Mouse (Mus musculus) CD4-positive, CD25-positive, alpha-beta regulatory T cell, adult 2 months (primary cell): Measurements from ENCODE around the gene Cdh15.

Source experiments
- DNase-seq: peaks from one replicate; pipeline ENCODE4 v3.0.0-alpha.2; 2012; ENCODE audit warnings: low read depth, low spot score

Gene Cdh15

DNA sequence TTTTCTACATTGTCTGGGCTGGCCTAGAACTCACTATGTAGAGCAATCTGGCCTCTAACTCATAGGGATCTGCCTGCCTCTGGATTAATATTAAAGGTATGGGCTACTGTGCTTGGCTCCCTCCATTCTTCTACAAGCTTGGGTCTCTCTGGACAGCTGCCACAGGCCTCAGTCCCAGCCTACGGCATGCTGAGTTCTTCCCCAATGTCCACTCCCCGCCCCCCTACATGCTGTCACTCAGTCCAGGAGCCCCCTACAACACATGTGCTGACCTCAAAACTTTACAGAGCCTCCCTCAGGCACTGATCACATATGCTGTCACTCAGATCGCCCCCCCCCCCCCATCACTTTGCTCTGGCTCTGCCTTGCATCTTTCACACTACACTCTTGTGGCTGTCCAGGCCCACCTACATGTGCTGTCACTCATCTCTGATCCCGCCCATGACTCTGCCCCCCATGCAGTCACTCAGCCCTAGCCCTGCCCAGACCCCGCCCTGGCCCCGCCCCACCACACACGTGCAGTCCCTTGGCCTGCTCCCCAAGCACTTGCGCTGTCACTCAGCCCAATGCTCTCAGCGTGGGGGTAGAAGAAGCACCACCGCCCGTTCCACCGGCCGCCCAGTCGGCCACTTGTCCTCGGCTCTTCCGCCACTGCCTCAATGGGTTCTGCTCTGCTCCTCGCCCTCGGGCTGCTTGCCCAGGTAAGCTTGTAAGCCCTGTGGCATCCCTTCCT, at the start of gene Cdh15:
Cdh15 (plus strand) TSS at position 138 of the 733 bp plus-strand sequence.
- peak; percentile 32 for DNase-seq

DNA sequence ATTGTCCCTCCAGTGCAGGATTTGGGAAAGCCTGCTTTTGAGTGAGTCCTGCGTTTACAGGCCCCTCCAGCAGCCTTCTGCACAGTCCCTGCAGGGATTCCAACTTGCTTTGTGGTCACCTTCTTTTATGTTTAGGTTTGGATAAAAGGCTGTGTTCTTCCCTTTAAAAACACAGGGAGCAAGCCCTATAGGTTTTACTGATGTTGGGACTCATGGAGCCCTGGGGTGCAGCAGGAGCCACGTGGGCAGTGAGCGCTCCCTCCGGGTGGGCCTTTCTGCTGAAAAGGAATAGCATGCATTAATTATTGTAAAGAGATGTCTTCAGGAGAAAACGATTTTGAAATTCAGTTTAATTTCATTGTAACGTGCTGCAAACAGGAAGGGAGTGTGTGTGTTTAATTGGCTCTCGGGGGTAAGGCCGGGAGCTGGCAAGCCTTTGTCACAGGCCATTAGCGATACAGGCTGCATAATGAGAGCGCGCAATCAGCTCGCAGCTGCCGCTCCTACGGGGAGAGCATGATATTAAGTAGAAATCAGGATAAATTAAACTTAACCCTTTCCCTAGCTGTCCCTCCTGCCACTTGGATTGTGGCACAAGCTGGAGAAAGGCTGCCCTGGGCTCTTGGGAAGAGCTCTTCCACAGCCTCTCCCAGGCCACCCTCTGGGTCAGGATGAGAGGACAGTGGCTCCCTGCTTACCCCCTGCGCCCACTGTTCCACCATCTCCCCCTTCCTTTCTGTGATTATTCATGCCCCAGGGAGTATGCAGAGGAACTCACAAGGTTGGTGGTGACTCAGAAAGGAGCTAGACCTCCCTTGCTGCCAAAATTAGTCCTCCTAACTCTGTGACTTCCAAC, 43.6 kb upstream of the Cdh15 start:
- DNase-seq: no peak

DNA sequence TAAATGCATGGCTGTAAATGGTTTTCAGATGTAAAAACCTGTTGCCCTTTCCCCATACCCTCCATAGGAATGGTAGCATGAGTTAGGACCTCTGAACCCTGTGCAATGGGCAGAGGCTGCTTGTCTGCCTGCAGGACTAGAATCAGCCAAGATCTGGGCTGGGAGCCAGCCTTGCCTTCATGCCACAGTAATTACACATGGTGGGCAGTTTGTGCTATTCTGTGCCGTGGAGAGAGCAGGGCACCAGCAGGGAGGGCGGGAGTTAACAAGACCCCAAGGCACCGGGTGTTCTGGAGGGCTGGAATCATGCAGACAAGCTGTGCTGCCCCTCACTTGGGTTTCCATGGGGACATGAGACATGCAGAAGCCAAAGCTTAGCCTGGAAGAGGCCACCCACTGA, 42.4 kb upstream of the Cdh15 start:
- DNase-seq: no peak

DNA sequence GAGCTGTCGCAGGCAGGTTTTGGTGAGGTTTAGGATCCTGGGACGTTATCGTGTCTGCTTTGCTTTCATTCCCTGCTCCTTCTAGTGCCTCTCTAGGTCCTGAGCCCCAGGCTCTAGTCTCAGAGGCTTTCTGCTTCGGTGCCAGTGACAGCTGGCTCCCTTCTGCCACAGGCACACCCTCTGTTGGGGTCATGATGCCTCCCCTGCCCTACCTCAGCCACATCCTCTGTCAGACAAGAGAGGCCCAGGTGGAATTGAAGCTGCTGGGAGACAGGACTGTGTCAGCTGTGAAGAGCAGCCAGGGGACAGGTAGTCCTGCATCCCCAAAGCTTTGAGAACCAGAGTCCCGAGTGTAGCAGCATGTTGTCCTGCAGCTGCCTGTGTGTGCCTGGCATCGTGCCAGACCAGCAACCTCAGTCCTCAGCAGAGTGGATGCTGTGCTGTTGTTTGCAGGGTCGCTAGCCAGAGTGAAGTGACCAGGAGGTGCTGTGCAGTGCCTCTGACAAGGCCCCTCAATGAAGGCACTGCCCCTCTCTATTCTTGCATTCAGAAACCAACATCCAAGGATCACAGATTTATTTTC, 40.7 kb upstream of the Cdh15 start:
- no peak for DNase-seq

DNA sequence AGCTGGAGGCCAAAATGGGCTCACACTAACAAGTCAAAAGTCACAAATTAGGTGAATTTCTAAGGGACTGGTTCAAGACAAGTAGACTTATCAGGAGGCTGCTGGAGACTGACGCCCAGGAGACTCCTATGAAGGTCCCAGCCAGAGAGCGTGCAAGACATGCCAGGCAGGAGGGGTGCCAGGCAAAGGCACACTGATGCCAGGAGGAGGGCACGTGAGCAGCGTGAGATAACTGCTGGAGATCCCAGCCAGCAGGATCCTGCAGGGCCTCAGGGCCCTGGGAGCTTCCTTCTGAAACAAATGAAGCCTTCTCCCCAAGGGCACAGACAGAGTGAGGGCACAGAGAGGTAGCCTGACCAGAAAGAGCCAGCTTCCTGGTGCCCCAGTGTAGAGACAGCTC, 39.9 kb upstream of the Cdh15 start:
- no peak for DNase-seq

DNA sequence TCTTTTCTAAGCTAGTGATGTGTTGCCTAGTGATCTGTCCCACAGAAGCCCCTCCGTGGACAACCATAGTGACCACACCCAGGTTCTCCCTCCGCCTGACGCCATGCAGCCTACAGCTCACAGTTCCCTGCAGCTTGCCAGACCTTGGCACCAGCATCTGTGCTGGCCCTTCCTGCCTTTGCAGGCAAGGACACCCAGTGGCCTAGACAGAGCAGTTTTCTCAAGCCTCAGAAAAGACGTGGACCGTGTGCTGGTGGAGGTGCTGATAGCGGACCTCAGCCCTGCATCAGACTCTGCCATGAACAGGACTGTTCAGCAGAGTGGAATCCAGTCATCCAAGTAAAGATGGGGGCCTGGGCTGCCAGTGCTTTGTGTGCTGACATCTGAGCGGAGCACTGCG, 37.4 kb upstream of the Cdh15 start:
- no peak for DNase-seq

DNA sequence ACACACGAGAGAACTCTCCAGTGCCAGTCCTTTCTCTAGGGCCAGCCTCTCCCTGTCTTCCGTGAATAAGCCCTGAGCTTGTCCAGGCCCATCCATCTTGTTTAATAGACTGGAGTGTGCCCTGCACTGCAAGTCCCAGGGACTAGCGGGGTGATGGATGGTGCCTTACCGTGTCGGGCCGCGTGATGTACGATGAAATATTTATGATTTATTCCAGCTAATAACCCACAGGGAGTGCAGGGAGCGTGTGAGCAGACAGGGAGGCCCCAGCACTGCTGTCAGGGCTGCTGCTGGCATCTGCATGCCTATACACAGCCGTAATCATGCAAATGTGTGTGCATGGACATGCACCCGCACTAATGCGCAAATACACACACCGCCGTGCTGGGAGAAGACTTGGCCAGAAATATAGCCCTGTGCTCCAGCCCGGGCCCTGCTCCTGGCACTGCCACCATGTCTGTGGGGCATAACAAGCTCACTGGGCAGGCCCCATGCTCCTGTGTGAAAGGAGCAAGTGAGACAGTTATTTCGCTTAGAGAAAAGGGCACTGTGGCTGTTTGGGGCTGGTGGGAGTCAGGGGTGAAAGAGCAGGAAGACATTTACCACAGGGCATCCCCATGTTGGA, 35.8 kb upstream of the Cdh15 start:
- no peak for DNase-seq

DNA sequence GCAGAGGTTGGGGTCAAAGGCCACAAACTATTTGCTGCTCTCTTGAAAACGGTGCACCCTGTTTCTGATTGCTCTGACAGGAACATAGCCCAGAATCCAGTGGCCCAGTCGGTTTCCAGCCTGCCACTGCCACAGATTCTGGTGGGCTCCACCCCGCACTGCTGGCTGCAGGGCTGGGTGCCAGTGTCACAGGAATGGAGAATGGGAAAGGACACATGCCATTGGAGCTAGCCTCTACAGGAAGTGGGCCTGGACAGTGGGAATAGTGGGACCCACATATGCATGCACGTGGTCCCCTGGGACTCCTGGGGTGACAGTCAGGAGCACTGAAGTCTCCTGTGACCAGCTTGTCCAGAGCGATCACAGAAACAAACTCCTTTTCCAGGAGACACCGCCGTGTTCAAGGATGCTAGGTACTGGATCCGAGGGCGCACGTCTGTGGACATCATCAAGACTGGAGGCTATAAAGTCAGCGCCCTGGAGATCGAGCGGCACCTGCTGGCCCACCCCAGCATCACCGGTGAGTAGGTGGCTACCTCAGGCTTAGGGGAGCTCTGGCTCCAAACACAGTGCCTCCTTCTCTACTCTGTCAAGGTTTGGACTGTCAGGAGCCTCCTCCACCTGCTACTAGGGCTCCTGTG, 35.0 kb upstream of the Cdh15 start:
- no peak for DNase-seq

DNA sequence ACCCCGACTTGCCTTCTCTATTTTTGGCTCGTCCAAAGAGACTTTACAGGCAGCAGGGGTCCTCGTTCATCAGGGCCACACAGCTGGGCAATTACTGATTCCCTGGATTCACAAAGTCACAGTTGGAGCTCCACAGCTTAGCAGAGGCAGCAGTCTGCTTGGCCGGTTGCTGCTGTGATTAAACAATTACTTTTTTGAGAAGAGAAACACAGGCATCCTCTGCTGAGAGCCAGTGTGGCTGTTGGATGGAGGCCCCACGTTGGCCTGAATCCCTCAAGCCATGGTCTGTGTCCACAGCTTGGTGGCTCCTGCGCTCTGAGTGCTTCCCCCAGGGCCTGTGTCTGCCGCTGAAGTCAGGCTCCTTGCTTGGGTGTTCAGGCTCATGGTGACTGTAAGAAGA, 33.2 kb upstream of the Cdh15 start:
- no peak for DNase-seq

DNA sequence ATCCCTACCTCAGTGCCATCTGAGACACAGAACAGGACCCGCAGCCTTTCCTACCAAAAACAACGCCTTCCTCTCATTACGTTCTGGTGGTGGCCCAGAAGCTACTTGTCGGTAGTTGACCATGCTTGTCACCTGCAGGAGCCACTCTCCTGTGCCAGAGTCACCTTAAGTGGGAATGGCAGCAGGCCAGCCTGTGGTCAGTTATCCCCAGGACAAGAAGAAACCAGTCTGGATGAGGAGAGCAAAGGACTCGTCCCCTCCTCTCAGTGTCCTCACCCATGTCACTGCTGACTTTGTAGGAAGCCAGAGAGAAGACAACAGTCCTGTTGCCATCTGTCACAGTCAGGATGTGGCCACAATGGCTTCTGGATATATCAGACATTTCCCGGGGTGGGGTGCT, 30.8 kb upstream of the Cdh15 start:
- DNase-seq: no peak

DNA sequence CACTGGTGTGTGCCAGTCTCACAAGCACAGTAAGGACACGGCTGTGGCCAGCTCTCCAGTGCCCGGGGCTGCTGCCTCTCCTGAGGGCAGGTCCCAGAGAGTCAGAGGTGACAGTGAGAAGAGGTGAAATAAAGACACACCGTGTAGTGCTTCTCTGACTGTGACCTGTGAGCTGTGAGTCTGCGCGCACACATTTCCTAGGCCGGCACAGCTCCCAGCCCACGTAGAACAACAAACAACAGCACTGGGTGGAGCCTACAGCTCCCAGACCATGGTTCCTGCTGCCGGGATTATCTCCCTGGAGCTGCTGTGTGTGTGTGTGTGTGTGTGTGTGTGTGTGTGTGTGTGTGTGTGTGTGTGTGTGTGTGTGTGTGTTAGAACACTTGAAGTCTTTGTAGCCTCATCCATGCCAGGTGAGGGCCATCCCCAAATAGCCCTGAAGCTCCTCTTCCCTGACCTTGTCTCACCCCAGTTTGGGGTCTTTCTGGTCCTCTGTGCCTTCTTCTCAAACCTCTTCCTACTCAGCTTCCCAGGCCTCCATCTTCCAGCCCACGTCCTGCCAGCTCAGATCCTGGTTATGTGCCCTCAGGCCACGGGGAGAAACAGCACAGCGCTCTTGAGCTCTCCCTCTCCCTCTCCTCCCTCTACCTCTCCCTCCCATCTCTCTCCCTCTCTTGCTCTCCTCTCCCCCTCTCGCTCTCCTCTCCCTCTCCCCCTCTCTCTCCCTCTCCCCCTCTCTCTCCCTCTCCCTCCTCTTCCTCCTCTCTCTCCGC, 29.9 kb upstream of the Cdh15 start:
- DNase-seq: no peak

DNA sequence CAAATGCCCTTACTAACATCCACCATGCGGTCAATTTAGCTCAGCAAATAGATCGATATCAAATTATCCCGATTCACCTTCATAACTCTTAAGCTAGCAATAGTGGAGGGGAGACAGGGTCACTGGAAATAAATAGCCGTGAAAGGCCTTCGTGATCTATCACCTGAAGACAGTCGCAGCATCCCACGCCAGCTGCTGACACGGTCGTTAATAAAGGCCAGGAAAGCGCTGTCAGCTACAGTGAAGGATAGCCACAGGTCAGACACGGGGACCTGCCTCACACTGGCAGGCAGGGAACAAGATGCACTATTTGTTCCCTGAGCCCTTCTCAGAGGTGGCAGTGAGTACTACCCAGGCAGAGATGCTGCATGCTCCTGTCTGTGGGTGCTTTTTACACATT, 28.0 kb upstream of the Cdh15 start:
- DNase-seq: no peak

DNA sequence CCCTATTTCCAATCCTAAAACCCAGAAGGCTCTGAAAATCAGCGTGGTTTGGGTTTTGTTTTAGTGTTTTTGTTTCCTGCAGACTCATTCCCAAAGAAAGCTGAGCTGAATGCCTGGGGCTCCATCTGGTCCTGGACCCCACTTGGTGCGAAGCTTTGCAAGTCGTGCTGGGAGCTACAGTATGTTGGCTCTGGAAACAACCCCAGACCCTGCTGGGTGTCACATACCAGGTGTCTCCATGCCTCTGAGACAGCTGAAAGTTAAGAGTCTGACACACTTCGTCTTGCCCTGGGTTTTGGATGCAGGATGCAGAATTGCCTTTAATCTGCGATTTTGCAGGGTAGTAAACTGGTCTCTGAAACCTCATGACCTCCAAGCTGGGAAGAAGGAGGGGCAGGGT, 23.2 kb upstream of the Cdh15 start:
- DNase-seq: no peak

DNA sequence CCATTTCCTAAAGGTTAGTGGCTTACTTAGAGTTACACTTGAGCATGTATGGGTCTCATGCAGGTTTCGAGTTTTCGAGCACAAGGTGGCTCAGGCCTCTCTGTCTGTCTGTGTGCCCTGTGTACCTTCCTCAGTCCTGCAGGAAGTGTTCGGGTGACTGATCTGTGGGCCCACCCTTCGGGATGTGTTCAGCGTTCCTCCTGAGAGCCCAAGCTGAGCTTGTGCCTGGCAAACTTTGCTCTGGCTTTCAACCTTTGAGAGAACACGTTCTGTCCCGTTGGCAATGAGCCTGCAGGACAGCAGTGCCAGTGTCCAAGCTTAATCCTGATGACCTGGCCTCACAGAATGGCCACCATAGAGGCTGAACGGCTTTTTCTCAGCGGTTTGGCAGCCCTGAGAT, 22.8 kb upstream of the Cdh15 start:
- no peak for DNase-seq

DNA sequence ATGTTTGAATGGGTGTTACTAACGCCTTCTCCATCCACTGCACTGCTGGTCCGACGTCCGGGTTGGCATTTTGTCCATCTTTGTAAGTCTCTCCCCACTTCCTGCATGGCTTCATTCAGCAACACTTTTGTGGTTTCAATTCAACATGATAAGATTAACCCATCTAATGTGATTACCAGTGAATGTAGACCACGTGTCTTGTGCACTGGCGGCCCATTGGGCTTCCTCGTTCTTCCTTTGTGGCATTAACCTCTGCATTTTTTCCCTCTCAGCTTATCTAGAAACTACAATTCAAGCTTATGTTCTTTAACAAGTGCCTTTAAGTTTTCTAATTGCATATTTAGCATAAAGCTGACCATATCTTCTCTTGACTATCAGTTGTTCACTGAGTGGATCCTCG, 22.4 kb upstream of the Cdh15 start:
- no peak for DNase-seq

DNA sequence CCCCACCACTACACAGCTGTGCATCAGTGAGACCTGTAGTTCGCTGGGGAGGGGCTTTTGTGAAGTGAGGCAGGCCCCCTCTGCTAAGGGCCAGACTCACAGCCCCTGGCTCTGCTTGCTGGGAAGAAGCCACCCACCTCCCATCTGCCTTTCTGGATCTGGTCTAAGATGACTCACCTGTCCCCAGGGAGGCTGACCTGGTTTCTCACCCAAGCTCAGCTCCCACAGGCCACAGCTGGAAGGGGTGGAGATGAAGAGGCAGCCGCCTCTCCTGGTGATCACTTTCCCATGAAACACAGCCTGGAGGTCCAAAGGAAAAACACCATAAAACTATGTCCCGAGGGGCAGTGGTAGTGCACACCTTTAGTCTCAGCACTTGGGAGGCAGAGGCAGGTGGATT, 18.4 kb upstream of the Cdh15 start:
- DNase-seq: no peak

DNA sequence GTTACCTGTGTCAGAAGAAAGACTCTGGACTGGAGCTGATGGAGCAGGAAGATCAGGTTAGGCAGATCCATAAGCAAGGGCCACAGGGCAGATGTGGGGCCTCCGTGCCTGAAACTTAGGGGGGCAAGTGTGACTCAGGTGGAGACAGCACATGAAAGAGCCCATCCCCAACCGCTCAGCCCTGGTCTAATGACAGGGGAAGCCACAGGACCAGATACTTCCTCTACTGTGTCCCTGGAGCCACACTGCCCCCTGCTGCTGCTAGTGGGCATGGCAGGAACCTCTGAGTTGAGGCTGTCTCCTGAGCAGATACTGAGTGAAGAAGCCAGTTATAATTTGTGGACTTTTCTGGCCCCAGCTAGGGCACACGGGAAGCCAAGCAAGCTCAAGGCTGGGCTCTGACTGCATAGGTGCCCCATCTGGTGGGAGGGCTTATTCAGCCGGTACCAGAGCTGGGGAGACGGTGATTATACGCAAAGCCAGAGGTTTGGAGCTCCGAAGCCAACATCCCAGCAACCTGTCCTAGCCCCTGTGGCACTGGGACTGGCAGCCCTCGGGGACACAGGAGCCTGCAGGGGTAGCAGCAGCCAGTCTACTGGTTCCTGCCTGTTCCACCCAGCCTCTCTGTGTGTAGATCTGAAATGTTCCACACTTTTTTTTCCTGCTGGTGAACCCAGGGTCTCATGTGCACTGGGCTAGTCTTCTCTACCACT, 17.3 kb upstream of the Cdh15 start:
- peak; percentile 91 for DNase-seq

DNA sequence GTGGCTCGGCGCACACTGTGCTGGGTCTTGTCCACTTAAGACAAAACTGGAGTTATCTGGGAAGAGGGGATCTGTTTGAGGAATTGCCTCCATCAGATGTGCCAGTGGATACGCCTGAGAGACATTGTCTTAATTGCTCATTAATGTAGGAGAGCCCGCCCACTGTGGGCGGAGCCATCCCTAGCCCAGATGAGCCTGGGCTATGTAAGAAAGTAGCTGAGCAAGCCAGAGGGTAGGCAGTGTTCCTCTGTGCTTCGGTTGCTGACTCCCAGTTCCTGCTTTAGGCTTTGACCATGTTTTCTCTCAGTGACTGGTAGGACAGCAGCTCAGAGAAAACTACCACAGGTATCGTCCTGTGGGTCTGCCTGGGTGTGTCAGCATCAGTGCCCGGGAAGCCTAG, 13.3 kb upstream of the Cdh15 start:
- peak; percentile 9 for DNase-seq

DNA sequence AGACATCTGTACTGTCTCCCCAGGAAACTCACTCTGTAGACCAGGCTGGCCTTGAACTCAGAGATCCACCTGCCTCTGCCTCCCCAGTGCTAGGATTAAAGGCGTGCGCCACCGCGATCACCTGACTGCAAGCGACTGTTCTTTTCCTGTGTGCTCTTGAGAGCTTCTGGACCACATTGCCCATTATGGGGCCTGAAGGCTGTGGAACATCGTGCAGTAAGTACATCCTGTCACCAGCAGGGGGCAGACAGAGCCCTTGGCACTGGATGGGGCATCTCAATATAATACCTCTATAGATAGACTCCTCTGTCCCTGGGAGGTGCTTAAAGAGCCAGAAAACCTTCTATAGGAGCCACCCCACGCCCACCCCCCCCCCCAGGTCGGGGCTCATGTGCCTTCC, 12.8 kb upstream of the Cdh15 start:
- peak; percentile 87 for DNase-seq

DNA sequence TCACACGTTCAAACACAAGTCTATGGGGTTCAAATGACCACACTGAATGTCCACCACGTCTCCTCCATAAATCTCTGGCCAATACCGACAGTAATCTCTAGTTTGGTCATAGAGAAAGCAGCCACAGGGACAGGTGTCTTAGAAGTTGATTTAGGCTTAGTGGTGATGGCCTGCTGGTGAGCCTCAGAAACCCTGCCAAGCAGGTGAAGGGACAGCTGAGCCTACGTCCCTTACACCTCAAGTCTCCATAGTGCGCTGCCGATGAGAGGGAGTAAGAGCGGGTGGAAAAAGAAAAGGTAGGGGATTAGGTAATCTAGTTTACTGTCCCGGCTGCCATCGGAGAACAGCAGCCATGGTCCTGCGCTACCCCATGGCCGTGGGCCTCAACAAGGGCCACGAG, 11.6 kb upstream of the Cdh15 start:
- no peak for DNase-seq
